Mouse (Mus musculus): ENCODE data around the gene Nol12. TPM values are rescaled to one million over a fixed set of nuclear protein-coding genes. Genes with fewer than 3 reads are reported as not detected.

Nol12 gene
- polyA plus RNA-seq, 1 experiment = 30.5 TPM

DNA sequence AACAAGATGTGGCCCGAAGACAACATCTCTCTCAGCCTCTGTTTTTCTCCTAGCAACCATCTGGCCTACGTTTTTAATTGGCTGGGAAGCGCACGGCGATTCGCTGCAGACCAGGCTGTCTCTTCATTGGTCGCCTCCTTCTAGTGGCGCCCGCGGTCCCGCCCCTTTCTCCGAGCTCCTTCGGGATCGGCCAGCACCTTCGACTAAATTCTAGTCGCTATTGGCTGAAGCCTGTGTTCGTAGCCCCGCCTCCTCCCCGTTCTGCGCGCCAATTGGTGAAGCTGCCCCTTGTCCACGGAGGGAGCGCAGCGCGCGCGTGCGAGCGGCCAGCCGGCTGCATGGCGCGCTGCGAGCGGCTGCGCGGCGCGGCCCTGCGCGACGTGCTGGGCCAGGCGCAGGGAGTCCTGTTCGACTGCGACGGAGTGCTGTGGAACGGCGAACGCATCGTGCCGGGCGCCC is 21.1 kb upstream of the Nol12 start, which contains the start of gene Pdxp:
TSS of gene Pdxp (plus strand) at position 288 of the 459 bp plus-strand sequence.
- WGBS = under 1% methylated on average over 51 of the region's 51 CpGs
- peak within 1 kb of the TSS; percentile 56 for H3K4me3 ChIP-seq (replicated peaks; ENCODE audit: control insufficient read depth, low read depth, low read length)
- H3K4me1 ChIP-seq (ENCODE audit: control insufficient read depth, insufficient read depth, low read length) = no peaks in the 10 kb centered on the region; the same call in 1 of the 2 replicates
- TF ChIP-seq POLR2A (IDR thresholded peaks at IDR 0.05; ENCODE audit: borderline replicate concordance, control insufficient read depth, low read depth, low read length) = peak; percentile 36; the same call in 1 of the 2 replicates
- no peak for TF ChIP-seq CTCF (IDR thresholded peaks at IDR 0.05; ENCODE audit: control insufficient read depth, insufficient read depth, low read length)
- no peak within 1 kb of the TSS; the same call in 1 of the 2 replicates for H3K27ac ChIP-seq (ENCODE audit: control insufficient read depth, insufficient read depth, low read depth, low read length, poor library complexity)

DNA sequence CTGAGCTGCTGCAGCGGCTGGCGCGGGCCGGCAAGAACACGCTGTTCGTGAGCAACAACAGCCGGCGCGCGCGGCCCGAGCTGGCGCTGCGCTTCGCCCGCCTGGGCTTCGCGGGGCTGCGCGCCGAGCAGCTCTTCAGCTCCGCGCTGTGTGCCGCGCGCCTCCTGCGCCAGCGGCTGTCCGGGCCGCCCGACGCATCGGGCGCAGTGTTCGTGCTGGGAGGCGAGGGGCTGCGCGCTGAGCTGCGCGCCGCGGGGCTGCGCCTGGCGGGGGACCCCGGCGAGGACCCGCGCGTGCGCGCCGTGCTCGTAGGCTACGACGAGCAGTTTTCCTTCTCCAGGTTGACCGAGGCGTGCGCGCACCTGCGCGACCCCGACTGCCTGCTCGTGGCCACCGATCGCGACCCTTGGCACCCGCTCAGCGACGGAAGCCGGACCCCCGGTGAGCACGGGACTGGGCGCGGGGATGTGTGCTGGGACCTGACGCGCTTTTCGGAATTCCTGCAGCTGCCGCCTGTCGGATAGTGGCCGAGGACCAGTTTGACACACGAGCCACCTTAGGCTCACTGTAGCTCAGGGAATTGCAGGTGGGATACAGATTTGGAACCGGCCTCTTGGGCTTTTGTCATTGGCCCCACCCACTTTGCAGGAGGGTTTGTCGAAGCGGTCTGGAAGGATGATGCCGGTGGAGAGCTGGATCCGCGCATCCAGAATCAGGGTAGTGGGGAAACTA is 20.5 kb upstream of the Nol12 start:
- under 1% methylated on average over 87 of the region's 87 CpGs for WGBS
- H3K4me1 ChIP-seq (ENCODE audit: control insufficient read depth, insufficient read depth, low read length) = no peaks in the 10 kb centered on the region; the same call in 1 of the 2 replicates

DNA sequence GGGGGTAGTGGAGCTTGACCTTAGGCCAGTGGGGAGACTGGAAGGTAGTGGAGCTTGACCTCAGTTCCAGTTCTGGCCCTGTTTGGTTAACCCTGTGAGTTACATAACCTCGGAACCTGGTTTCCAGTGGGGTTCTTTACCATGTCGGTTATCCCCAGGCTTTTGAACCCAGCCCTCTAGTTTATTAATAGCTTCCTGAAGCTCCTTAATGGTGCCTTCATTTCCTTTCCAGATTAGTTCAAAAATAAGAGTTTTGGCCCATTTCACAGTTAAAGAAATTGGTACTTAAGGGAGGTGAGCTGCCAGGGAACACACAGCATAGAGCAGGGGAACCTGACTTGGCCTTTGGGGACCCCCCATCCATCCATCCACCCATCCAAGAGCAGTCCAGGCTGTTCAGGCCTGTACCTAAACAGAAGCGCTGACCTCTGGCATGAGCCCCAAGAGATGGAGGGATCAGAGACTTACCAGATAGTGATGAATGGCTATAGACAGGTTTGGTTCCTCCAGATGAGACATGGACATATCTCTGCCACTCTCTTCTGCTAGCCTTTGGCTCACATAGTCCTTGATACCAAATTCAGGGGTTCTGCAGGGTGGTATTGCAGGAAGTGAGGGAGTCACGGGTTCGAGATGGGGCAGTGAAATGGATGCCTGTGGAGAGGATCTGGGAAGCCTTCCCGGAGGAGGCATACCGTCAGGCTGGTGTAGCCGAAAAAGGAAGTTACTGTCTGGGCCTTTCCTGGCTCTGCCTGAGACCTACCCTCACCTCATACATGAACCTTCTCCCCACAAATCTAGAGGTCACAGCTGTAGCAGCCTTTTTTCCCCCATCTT is 19.7 kb upstream of the Nol12 start:
- Histone ChIP-seq H3K27ac (ENCODE audit: control insufficient read depth, insufficient read depth, low read depth, low read length, poor library complexity) (no peak overlapping the region), H3K4me3 (replicated peaks; ENCODE audit: control insufficient read depth, low read depth, low read length) (no peak overlapping the region), H3K4me1 (ENCODE audit: control insufficient read depth, insufficient read depth, low read length) (no peaks in the 10 kb centered on the region; the same call in 1 of the 2 replicates)
- WGBS = 40% methylated on average over 8 of the region's 8 CpGs
- TF ChIP-seq POLR2A (IDR thresholded peaks at IDR 0.05; ENCODE audit: borderline replicate concordance, control insufficient read depth, low read depth, low read length) (no peak), CTCF (IDR thresholded peaks at IDR 0.05; ENCODE audit: control insufficient read depth, insufficient read depth, low read length) (no peak)

More for the DNA sequence above, 20.5 kb upstream of the Nol12 start:
- TF ChIP-seq POLR2A (IDR thresholded peaks at IDR 0.05; ENCODE audit: borderline replicate concordance, control insufficient read depth, low read depth, low read length) = no peak
- TF ChIP-seq CTCF (IDR thresholded peaks at IDR 0.05; ENCODE audit: control insufficient read depth, insufficient read depth, low read length) = no peak
- Histone ChIP-seq H3K4me3 (replicated peaks; ENCODE audit: control insufficient read depth, low read depth, low read length) (peak overlapping the region; percentile 56), H3K27ac (ENCODE audit: control insufficient read depth, insufficient read depth, low read depth, low read length, poor library complexity) (no peak overlapping the region; the same call in 1 of the 2 replicates)

DNA sequence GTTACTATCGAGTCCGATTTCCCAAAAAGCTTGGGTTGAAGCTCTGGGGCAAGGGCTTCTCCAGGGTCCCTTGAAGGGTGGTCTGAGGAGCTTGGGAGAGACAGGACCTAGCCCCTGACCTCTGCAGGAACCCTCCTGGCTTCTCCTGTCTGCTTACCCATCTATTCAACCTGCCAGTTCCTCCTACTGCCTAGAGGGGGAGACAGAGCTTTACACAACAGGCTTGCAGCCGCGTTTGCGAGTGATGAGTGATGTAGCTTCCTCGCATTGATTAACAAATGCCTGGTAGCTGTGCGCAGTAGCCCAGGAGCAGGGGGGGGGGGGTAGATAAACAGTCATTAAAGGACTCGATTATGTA is 19.1 kb upstream of the Nol12 start:
- Histone ChIP-seq H3K4me1 (ENCODE audit: control insufficient read depth, insufficient read depth, low read length) (no peaks in the 10 kb centered on the region; the same call in 1 of the 2 replicates), H3K4me3 (replicated peaks; ENCODE audit: control insufficient read depth, low read depth, low read length) (no peak overlapping the region), H3K27ac (ENCODE audit: control insufficient read depth, insufficient read depth, low read depth, low read length, poor library complexity) (no peak overlapping the region)
- TF ChIP-seq CTCF (IDR thresholded peaks at IDR 0.05; ENCODE audit: control insufficient read depth, insufficient read depth, low read length) = peak; percentile 96
- TF ChIP-seq POLR2A (IDR thresholded peaks at IDR 0.05; ENCODE audit: borderline replicate concordance, control insufficient read depth, low read depth, low read length) = no peak
- WGBS = 4% methylated on average over 8 of the region's 8 CpGs

DNA sequence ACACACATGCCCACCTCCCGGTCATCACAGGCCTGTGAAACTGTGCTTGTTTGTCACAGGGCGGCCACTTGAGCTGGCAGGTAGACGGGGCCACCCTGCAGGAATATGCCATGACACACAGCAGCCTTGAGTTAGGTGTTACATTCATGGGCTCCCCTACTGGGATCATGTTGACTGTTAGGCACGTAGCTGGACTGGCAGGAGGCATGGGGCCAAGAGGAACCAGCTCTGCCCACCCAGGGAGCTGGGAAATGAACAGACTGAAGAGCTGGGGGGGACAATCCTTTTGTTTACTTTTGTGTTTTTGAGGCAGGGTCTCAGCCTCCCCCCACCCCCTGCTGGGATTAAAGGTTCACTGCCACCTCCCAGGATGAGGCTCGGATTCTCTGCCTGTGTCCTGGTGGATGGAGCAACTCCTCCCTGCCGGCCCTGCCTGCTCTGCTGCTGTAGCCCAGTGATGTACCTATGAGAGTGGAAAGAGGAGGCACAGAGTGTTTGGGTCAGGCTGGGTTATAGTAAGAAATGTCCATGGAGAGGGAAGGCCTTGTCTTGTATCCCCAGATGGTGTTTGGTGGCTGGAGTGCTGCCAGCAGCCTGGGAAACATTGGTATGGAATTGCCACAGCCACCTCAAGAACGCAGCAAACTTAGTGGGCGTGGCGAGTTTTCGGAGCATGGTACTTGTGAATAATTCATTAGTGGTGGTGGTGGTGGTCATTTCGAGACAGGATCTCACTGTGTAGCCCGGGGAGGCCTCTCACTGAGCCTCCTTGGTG is 18.5 kb upstream of the Nol12 start:
- WGBS = 67% methylated on average over 12 of the region's 12 CpGs
- Histone ChIP-seq H3K4me3 (replicated peaks; ENCODE audit: control insufficient read depth, low read depth, low read length) (no peak overlapping the region), H3K27ac (ENCODE audit: control insufficient read depth, insufficient read depth, low read depth, low read length, poor library complexity) (no peak overlapping the region), H3K4me1 (ENCODE audit: control insufficient read depth, insufficient read depth, low read length) (no peaks in the 10 kb centered on the region; the same call in 1 of the 2 replicates)
- no peak for TF ChIP-seq CTCF (IDR thresholded peaks at IDR 0.05; ENCODE audit: control insufficient read depth, insufficient read depth, low read length)
- no peak for TF ChIP-seq POLR2A (IDR thresholded peaks at IDR 0.05; ENCODE audit: borderline replicate concordance, control insufficient read depth, low read depth, low read length)

DNA sequence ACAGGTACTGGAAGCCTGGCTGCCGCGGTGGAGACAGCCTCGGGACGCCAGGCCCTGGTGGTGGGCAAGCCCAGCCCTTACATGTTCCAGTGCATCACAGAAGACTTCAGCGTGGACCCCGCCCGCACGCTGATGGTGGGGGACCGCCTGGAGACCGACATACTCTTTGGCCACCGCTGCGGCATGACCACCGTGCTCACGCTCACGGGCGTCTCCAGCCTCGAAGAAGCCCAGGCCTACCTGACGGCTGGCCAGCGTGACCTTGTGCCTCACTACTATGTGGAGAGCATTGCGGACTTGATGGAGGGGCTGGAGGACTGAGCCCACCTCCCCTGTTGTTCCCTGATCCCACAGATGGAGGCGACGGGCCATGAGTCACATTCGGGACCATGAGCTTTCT is 16.6 kb upstream of the Nol12 start:
- Histone ChIP-seq H3K4me3 (replicated peaks; ENCODE audit: control insufficient read depth, low read depth, low read length) (no peak overlapping the region), H3K4me1 (ENCODE audit: control insufficient read depth, insufficient read depth, low read length) (peaks cover 3% of the 10 kb centered on the region), H3K27ac (ENCODE audit: control insufficient read depth, insufficient read depth, low read depth, low read length, poor library complexity) (no peak overlapping the region)
- TF ChIP-seq POLR2A (IDR thresholded peaks at IDR 0.05; ENCODE audit: borderline replicate concordance, control insufficient read depth, low read depth, low read length) (no peak), CTCF (IDR thresholded peaks at IDR 0.05; ENCODE audit: control insufficient read depth, insufficient read depth, low read length) (no peak)
- 90% methylated on average over 23 of the region's 23 CpGs for WGBS

DNA sequence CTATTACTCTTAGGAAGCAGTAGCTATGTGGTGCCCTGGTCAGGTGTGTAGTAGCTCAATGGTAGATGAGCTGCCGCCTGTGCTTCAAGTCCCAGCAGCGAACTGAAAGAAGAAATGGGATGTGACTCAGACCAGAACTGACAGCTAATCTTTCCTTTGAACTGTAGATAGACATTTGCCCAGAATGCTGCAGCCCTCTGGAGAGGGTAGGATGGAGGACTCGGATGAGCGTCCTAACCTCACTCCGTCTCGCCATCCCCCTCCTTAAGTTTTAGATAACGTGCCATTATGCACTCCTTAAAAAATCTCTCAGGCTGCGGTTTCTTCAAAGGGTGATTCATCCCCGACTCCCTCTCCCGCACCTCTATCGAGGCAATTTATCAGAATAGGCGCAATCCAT is 14.8 kb upstream of the Nol12 start:
- WGBS = 85% methylated on average over 12 of the region's 12 CpGs

More for the DNA sequence above, 14.8 kb upstream of the Nol12 start:
- peaks cover 9% of the 10 kb centered on the region for H3K4me1 ChIP-seq (ENCODE audit: control insufficient read depth, insufficient read depth, low read length)
- H3K27ac ChIP-seq (ENCODE audit: control insufficient read depth, insufficient read depth, low read depth, low read length, poor library complexity) = no peak overlapping the region
- TF ChIP-seq CTCF (IDR thresholded peaks at IDR 0.05; ENCODE audit: control insufficient read depth, insufficient read depth, low read length) = no peak
- TF ChIP-seq POLR2A (IDR thresholded peaks at IDR 0.05; ENCODE audit: borderline replicate concordance, control insufficient read depth, low read depth, low read length) = no peak
- H3K4me3 ChIP-seq (replicated peaks; ENCODE audit: control insufficient read depth, low read depth, low read length) = no peak overlapping the region
